Mouse (Mus musculus) embryonic facial prominence, embryonic 11.5 days (tissue): ENCODE data around the gene Galc. TPM values are rescaled to one million over a fixed set of nuclear protein-coding genes. Genes with fewer than 3 reads are reported as not detected.
"Not testable (repeated sequence)": the region's sequence is repeated elsewhere in the genome, so short reads cannot be mapped to it uniquely, and the experiment has no call there.

ENCODE experiments used
- ATAC-seq: fragments of 200-750 bp; cut with Nextera tagmentation; replicated peaks from 2 replicates; pipeline ENCODE4 v1.8.0; 2017; ENCODE audit warnings: low read depth; ENCODE audit not compliant: insufficient number of reproducible peaks, low FRiP score, low TSS enrichment
- DNase-seq: peaks from one replicate; pipeline ENCODE4 v3.0.0-alpha.2; 2015; ENCODE audit warnings: low spot score
- H3K27ac ChIP-seq: fragments of 300-500 bp; sonication (generic); replicated peaks from 2 replicates; pipeline ENCODE4 v1.5.1; 2014; ENCODE audit warnings: mild to moderate bottlenecking, low read depth, low read length, control low read depth
- H3K27me3 ChIP-seq: fragments of 300-500 bp; sonication (generic); 2 replicates; pipeline ENCODE4 v1.6.1; 2014; ENCODE audit warnings: mild to moderate bottlenecking, low read length, moderate library complexity, mixed read lengths; ENCODE audit not compliant: control insufficient read depth, insufficient read depth
- H3K36me3 ChIP-seq: fragments of 300-500 bp; sonication (generic); replicated peaks from 2 replicates; pipeline ENCODE4 v1.6.1; 2014; ENCODE audit warnings: low read depth, mild to moderate bottlenecking, low read length, moderate library complexity, mixed read lengths; ENCODE audit not compliant: control insufficient read depth, insufficient read depth
- H3K4me1 ChIP-seq: fragments of 300-500 bp; sonication (generic); 2 replicates; pipeline ENCODE4 v1.6.1; 2014; ENCODE audit warnings: low read length, mixed read lengths; ENCODE audit not compliant: control insufficient read depth, insufficient read depth
- H3K4me2 ChIP-seq: fragments of 300-500 bp; sonication (generic); 2 replicates; pipeline ENCODE4 v1.6.1; 2014; ENCODE audit warnings: low read depth, mild to moderate bottlenecking, control low read depth, low read length, moderate library complexity
- H3K4me3 ChIP-seq: fragments of 300-500 bp; sonication (generic); 2 replicates; pipeline ENCODE4 v1.5.1; 2014; ENCODE audit warnings: low read depth, low read length, control low read depth
- H3K9ac ChIP-seq: fragments of 300-500 bp; sonication (generic); replicated peaks from 2 replicates; pipeline ENCODE4 v1.6.1; 2014; ENCODE audit warnings: mild to moderate bottlenecking, control low read depth, low read length
- H3K9me3 ChIP-seq: fragments of 300-500 bp; sonication (generic); replicated peaks from 2 replicates; pipeline ENCODE4 v1.6.1; 2016; ENCODE audit warnings: mild to moderate bottlenecking, low read length, inconsistent platforms, mixed read lengths; ENCODE audit not compliant: control insufficient read depth
- WGBS: fragments of 180-500 bp; shearing (Covaris S2); extraction: QIAGEN DNeasy Blood & Tissue Kit; methylation state at CpG from one replicate; pipeline ENCODE4 v1.1.7; 2014; 5-methylcytosine and 5-hydroxymethylcytosine counted together
- polyA plus RNA-seq: library from polyadenylated mRNA; unstranded; fragments of >200 nt; fragmentation: Nextera tagmentation; extraction: Ambion mirVana; gene quantifications from 2 replicates; pipeline ENCODE4 v1.2.1, GENCODE M21; 2014

The Galc gene
- polyA plus RNA-seq, 1 experiment from 2014 or later: 11.3 TPM

GRCm38 (mm10) chr12:98246835-98247234 is 12.4 kb downstream of the Galc start:
- Histone ChIP-seq H3K4me2 (no peak overlapping the region), H3K9ac (no peak overlapping the region), H3K9me3 (no peaks in the 10 kb centered on the region), H3K27me3 (no peaks in the 10 kb centered on the region), H3K36me3 (no peaks in the 10 kb centered on the region; the same call in 1 of the 2 replicates), H3K4me3 (no peak overlapping the region), H3K4me1 (no peaks in the 10 kb centered on the region), H3K27ac (no peak overlapping the region)
- ATAC-seq: no peak
- no peak for DNase-seq
- 78% methylated on average over 4 of the region's 4 CpGs for WGBS

- no peak overlapping the region for H3K9ac ChIP-seq
- no peak overlapping the region for H3K4me2 ChIP-seq
- ATAC-seq (no peak), DNase-seq (no peak)
- H3K27me3 ChIP-seq: no peaks in the 10 kb centered on the region
- 89% methylated on average over 5 of the region's 5 CpGs for WGBS
- no peaks in the 10 kb centered on the region for H3K36me3 ChIP-seq
- H3K4me1 ChIP-seq: no peaks in the 10 kb centered on the region
- no peak overlapping the region for H3K27ac ChIP-seq
- no peaks in the 10 kb centered on the region for H3K9me3 ChIP-seq
- H3K4me3 ChIP-seq: no peak overlapping the region
Measured at GRCm38 (mm10) chr12:98244865-98245264, 14.4 kb downstream of the Galc start.

- Histone ChIP-seq H3K4me1 (no peaks in the 10 kb centered on the region), H3K4me3 (no peak overlapping the region), H3K9me3 (no peaks in the 10 kb centered on the region), H3K27ac (no peak overlapping the region), H3K36me3 (no peaks in the 10 kb centered on the region), H3K4me2 (no peak overlapping the region), H3K27me3 (no peaks in the 10 kb centered on the region), H3K9ac (no peak overlapping the region)
- DNase-seq (no peak), ATAC-seq (no peak)
- WGBS: 90% methylated on average over 4 of the region's 4 CpGs
Measured at GRCm38 (mm10) chr12:98244161-98244560, 15.1 kb downstream of the Galc start.

GRCm38 (mm10) chr12:98238478-98238877 is 20.8 kb downstream of the Galc start:
- 92% methylated on average over 6 of the region's 6 CpGs for WGBS
- H3K4me2 ChIP-seq, ATAC-seq, H3K27ac ChIP-seq, H3K9ac ChIP-seq, H3K4me3 ChIP-seq, H3K9me3 ChIP-seq, H3K4me1 ChIP-seq, H3K27me3 ChIP-seq, DNase-seq, H3K36me3 ChIP-seq: not testable (repeated sequence)

GRCm38 (mm10) chr12:98227037-98227436 is 32.2 kb downstream of the Galc start:
- H3K9me3 ChIP-seq: no peaks in the 10 kb centered on the region
- no peaks in the 10 kb centered on the region for H3K27me3 ChIP-seq
- whole genome bisulfite sequencing: 90% methylated on average over 2 of the region's 2 CpGs
- ATAC-seq: no peak
- DNase-seq: no peak
- no peaks in the 10 kb centered on the region for H3K4me1 ChIP-seq
- no peak overlapping the region for H3K4me2 ChIP-seq
- no peak overlapping the region for H3K4me3 ChIP-seq
- H3K27ac ChIP-seq: no peak overlapping the region
- H3K9ac ChIP-seq: no peak overlapping the region
- no peaks in the 10 kb centered on the region for H3K36me3 ChIP-seq

- H3K9ac ChIP-seq: no peak overlapping the region
- ATAC-seq (no peak), DNase-seq (no peak)
- H3K4me3 ChIP-seq: no peak overlapping the region
- no peaks in the 10 kb centered on the region for H3K4me1 ChIP-seq
- WGBS: 70% methylated on average over 5 of the region's 5 CpGs
- H3K4me2 ChIP-seq: no peak overlapping the region
- no peaks in the 10 kb centered on the region for H3K27me3 ChIP-seq
- no peaks in the 10 kb centered on the region for H3K9me3 ChIP-seq
- no peaks in the 10 kb centered on the region for H3K36me3 ChIP-seq
- no peak overlapping the region for H3K27ac ChIP-seq
Measured at GRCm38 (mm10) chr12:98223286-98223685, 36.0 kb downstream of the Galc start.

- ATAC-seq: no peak
- 61% methylated on average over 11 of the region's 11 CpGs for WGBS
- no peak for DNase-seq
- no peaks in the 10 kb centered on the region for H3K27me3 ChIP-seq
- H3K4me2 ChIP-seq: no peak overlapping the region
- H3K4me1 ChIP-seq: peaks cover 2% of the 10 kb centered on the region; the same call in 1 of the 2 replicates
- H3K27ac ChIP-seq: no peak overlapping the region
- H3K36me3 ChIP-seq: no peaks in the 10 kb centered on the region; the same call in 1 of the 2 replicates
- no peaks in the 10 kb centered on the region for H3K9me3 ChIP-seq
- H3K9ac ChIP-seq: no peak overlapping the region
- no peak overlapping the region for H3K4me3 ChIP-seq
Measured at GRCm38 (mm10) chr12:98216432-98216831, 42.8 kb downstream of the Galc start.

GRCm38 (mm10) chr12:98215512-98215911 is 43.7 kb downstream of the Galc start:
- DNase-seq: no peak

More at GRCm38 (mm10) chr12:98215512-98215911, 43.7 kb downstream of the Galc start:
- 43% methylated on average over 6 of the region's 6 CpGs for WGBS
- no peaks in the 10 kb centered on the region; the same call in 1 of the 2 replicates for H3K36me3 ChIP-seq
- peaks cover 2% of the 10 kb centered on the region; the same call in 1 of the 2 replicates for H3K4me1 ChIP-seq
- no peak overlapping the region for H3K4me2 ChIP-seq
- H3K4me3 ChIP-seq: no peak overlapping the region
- no peak overlapping the region for H3K27ac ChIP-seq
- no peaks in the 10 kb centered on the region for H3K9me3 ChIP-seq
- no peak for ATAC-seq
- no peaks in the 10 kb centered on the region for H3K27me3 ChIP-seq
- no peak overlapping the region for H3K9ac ChIP-seq
